Mouse (Mus musculus) limb, embryonic 12.5 days (tissue): ENCODE measurements around the gene Ccdc194. TPM values are rescaled to one million over a fixed set of nuclear protein-coding genes. Genes with fewer than 3 reads are reported as not detected.

ENCODE experiments used
- ATAC-seq: fragments of 200-750 bp; cut with Nextera tagmentation; 2 replicates; pipeline ENCODE4 v1.8.0; 2017; ENCODE audit warnings: low read depth, moderate TSS enrichment; ENCODE audit not compliant: insufficient number of reproducible peaks, insufficient read depth, low FRiP score, low TSS enrichment
- H3K27ac ChIP-seq: fragments of 300-500 bp; sonication (generic); 2 replicates; pipeline ENCODE4 v1.5.1; 2016; ENCODE audit warnings: mild to moderate bottlenecking, moderate library complexity
- H3K27me3 ChIP-seq: fragments of 300-500 bp; sonication (generic); 2 replicates; pipeline ENCODE4 v1.6.1; 2016; ENCODE audit warnings: mild to moderate bottlenecking, moderate library complexity
- H3K36me3 ChIP-seq: fragments of 300-500 bp; sonication (generic); 2 replicates; pipeline ENCODE4 v1.6.1; 2016; ENCODE audit warnings: mild to moderate bottlenecking, moderate library complexity
- H3K4me1 ChIP-seq: fragments of 300-500 bp; sonication (generic); replicated peaks from 2 replicates; pipeline ENCODE4 v1.6.1; 2016
- H3K4me2 ChIP-seq: fragments of 300-500 bp; sonication (generic); 2 replicates; pipeline ENCODE4 v1.6.1; 2016; ENCODE audit warnings: mild to moderate bottlenecking, moderate library complexity
- H3K4me3 ChIP-seq: fragments of 300-500 bp; sonication (generic); replicated peaks from 2 replicates; pipeline ENCODE4 v1.5.1; 2016; ENCODE audit warnings: mild to moderate bottlenecking
- H3K9ac ChIP-seq: fragments of 300-500 bp; sonication (generic); replicated peaks from 2 replicates; pipeline ENCODE4 v1.6.1; 2016; ENCODE audit warnings: mild to moderate bottlenecking, moderate library complexity
- H3K9me3 ChIP-seq: fragments of 300-500 bp; sonication (generic); 2 replicates; pipeline ENCODE4 v1.6.1; 2016; ENCODE audit warnings: mild to moderate bottlenecking, moderate library complexity
- WGBS: fragments of 180-500 bp; shearing (Covaris S2); methylation state at CpG from one replicate; pipeline ENCODE4 v1.1.7; 2016; 5-methylcytosine and 5-hydroxymethylcytosine counted together
- polyA plus RNA-seq: library from polyadenylated mRNA; unstranded; fragments of >200 nt; fragmentation: Nextera tagmentation; extraction: Ambion mirVana; gene quantifications from 2 replicates; pipeline ENCODE4 v1.2.1, GENCODE M21; 2016

Ccdc194 gene
- polyA plus RNA-seq, 1 experiment from 2014 or later: 0.25 TPM

DNA sequence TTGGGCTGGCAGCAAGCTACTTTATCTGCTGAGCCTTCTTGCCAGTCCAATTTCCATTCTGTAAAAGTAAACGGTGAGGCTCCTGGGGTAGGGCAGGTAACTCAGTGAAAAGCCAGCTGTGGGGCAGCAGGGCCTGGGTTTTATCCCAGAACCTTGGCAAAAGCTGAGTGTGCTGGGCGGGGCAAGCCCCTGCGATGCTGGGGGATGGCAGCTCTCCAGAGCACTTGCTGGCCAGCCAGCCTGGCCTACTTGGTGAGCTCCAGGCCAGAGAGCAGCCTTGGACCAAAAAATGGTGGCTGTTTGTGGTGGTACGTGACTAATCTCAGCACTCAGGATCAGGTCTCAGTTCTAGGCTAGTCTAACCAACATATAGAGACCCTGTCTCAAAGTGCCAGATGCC lies 19.5 kb downstream of the Ccdc194 start:
- Histone ChIP-seq H3K4me2 (no peak overlapping the region), H3K27me3 (peaks cover 59% of the 10 kb centered on the region), H3K36me3 (no peaks in the 10 kb centered on the region), H3K27ac (no peak overlapping the region), H3K4me1 (peaks cover 8% of the 10 kb centered on the region; the same call in 1 of the 2 replicates), H3K4me3 (no peak overlapping the region), H3K9ac (no peak overlapping the region), H3K9me3 (no peaks in the 10 kb centered on the region)
- WGBS: 75% methylated on average over 4 of the region's 4 CpGs
- ATAC-seq: no peak

DNA sequence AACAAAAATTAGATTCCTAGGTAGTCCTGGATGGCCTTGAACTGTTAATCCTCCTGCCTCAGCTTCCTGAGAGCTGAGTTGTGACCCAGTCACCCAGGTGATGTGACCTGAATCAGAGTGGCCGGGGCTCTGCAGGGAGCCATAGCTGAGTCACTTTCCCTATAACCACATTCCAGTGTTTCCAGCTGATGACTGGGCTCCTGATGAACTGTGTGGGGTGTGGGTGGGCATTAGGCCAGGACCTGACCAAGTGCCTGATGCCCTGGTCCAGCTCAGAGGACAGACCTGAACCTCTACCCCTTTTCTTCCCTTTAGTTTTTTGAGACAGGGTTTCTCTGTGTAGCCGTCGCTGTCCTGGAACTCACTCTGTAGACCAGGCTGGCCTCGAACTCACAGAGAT lies 20.2 kb downstream of the Ccdc194 start:
- Histone ChIP-seq H3K27ac (no peak overlapping the region), H3K4me3 (no peak overlapping the region), H3K9ac (no peak overlapping the region), H3K4me2 (no peak overlapping the region), H3K4me1 (peaks cover 8% of the 10 kb centered on the region; the same call in 1 of the 2 replicates), H3K36me3 (no peaks in the 10 kb centered on the region), H3K27me3 (peaks cover 52% of the 10 kb centered on the region), H3K9me3 (no peaks in the 10 kb centered on the region)
- WGBS: 84% methylated on average over 4 of the region's 4 CpGs
- no peak for ATAC-seq

DNA sequence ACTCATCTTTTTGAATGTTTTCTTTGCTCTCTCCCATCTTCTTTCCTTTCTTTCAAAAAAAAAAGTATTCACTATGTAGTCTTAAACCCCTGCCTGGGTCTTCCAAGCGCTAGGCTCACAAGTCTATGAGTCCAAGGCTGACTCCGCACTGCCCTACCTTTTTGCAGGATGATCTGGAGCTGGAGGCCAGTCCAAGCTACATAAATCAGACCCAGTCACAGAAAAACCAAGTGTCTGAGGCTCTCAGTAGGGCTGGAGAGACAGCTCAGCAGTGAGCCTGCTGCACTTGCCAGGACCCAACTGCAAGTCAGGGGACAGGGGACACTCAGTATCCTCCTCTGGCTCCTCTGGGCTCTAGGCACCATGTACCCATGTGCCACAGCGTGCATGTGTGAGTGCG lies 21.2 kb downstream of the Ccdc194 start:
- H3K4me2 ChIP-seq: no peak overlapping the region
- H3K27ac ChIP-seq: no peak overlapping the region
- H3K9ac ChIP-seq: no peak overlapping the region
- H3K27me3 ChIP-seq: peaks cover 42% of the 10 kb centered on the region
- no peak for ATAC-seq
- H3K4me1 ChIP-seq: peaks cover 8% of the 10 kb centered on the region
- no peaks in the 10 kb centered on the region for H3K36me3 ChIP-seq
- 78% methylated on average over 4 of the region's 4 CpGs for WGBS
- no peaks in the 10 kb centered on the region for H3K9me3 ChIP-seq
- H3K4me3 ChIP-seq: no peak overlapping the region

DNA sequence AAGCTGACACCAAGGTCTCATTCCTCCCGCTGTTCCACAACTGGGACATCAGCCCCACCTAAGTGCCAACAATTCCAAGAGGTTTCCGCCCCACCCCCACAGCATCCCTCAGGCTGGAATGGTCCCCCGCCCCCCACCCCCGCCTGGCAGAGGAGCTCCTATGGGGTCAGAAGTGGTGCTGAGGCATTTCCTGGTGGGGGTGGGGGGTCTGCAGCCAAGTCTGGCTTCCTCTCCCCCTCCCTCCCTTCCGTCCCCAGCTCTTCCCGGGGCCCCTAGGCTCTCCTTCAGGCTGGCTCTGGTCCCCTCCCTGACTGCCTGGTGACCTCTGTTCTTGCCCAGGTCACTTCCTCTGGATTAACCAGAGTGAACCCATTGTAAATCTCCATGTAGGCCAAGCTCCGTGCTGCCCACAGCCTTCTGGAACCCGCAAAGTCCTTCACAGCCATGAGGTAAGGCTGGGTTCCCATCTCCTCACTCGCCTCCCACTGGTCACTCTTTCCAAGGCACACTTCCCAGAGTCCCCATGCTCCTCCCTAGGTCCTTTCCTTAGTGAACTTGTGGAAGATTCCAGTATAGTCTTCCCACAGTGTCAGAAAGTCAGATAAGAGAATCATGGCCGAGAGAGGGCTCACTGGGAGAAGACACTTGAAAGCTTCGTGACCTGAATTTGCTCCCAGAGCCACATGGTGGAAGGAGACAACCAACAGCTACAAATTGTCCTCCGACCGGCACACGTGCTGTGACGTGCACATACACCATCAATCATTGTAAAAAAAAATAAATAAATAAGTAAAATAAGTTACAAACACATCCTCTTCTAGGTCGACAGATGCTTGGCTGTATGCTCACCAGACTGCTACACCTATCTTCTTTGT lies 26.5 kb downstream of the Ccdc194 start:
- 18% methylated on average over 16 of the region's 16 CpGs for WGBS
- Histone ChIP-seq H3K27ac (peak overlapping the region; percentile 74; the same call in 1 of the 2 replicates), H3K9me3 (no peaks in the 10 kb centered on the region), H3K4me3 (no peak overlapping the region), H3K27me3 (no peaks in the 10 kb centered on the region), H3K36me3 (peaks cover 3% of the 10 kb centered on the region; the same call in 1 of the 2 replicates), H3K4me1 (peaks cover 27% of the 10 kb centered on the region), H3K9ac (0 out of 2 replicates have a peak overlapping the region, but pooled peaks have one; percentile 19), H3K4me2 (peak overlapping the region; percentile 38)
- no peak for ATAC-seq

DNA sequence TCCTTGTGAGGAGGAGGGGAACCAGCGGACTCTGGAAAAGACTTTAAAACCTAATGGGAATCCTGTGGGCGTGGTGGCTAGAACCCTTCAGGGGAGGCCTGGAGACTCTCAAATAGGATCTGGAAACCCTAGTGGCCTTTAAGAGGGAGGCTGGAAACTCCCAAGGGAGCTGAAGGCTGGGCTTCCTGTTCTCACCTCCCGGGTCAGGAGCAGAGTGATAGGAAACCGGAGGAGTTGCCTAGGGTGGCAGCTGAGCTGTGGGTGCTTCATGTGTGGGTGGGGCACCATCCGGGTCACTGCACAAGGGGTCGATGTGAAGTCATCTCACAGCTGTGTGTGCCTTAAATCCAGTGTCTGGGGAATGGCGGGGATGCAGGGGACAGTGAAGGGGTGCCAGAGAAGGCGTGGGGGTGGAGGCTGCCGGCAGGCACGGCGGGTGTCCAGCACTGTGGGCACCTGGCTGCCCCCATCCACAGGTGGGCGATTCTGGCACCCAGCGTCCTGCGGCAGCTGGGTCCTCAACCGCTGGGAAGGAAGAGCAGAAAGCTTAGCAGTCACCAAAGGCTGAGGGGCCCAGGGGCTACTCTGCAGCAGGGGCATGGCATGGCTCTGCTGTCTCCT lies 27.5 kb downstream of the Ccdc194 start:
- no peak for ATAC-seq
- Histone ChIP-seq H3K4me1 (peaks cover 27% of the 10 kb centered on the region), H3K27me3 (no peaks in the 10 kb centered on the region), H3K4me2 (peak overlapping the region; percentile 38), H3K27ac (peak overlapping the region; percentile 74), H3K9me3 (no peaks in the 10 kb centered on the region), H3K4me3 (no peak overlapping the region), H3K9ac (0 out of 2 replicates have a peak overlapping the region, but pooled peaks have one; percentile 23), H3K36me3 (peaks cover 11% of the 10 kb centered on the region; the same call in 1 of the 2 replicates)
- WGBS: 19% methylated on average over 15 of the region's 15 CpGs

DNA sequence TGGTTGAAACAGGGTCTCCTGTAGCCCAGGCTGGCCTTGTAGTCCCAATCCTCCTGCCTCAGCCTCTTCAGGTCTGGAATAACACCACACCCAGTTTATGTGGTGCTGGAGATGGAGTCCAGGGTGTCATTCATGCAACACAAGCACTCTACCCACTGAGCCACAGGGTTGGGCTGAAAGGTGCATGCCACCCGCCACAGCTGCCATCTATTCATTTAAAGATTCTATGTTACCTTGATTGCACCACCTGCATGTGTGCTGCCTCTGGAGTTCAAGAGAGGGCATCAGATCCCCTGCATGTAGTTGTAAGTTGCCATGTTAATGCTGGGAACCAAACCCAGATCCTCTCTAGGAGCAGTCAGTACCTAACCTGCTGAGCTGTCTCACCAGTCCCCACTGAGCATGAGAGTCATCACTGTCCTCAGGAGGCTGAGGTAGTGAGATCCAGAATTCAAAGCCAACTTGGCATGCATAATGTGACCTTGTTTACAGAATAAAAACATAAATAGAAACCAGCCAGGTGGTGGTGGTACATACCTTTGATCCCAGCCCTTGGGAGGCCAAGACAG lies 28.4 kb downstream of the Ccdc194 start:
- no peak overlapping the region; the same call in 1 of the 2 replicates for H3K9ac ChIP-seq
- no peaks in the 10 kb centered on the region for H3K27me3 ChIP-seq
- peaks cover 27% of the 10 kb centered on the region for H3K4me1 ChIP-seq
- no peak overlapping the region for H3K4me3 ChIP-seq
- no peak overlapping the region for H3K4me2 ChIP-seq
- ATAC-seq: no peak
- no peaks in the 10 kb centered on the region for H3K9me3 ChIP-seq
- H3K36me3 ChIP-seq: peaks cover 19% of the 10 kb centered on the region
- WGBS: 80% methylated on average over 1 of the region's 1 CpGs
- H3K27ac ChIP-seq: no peak overlapping the region

DNA sequence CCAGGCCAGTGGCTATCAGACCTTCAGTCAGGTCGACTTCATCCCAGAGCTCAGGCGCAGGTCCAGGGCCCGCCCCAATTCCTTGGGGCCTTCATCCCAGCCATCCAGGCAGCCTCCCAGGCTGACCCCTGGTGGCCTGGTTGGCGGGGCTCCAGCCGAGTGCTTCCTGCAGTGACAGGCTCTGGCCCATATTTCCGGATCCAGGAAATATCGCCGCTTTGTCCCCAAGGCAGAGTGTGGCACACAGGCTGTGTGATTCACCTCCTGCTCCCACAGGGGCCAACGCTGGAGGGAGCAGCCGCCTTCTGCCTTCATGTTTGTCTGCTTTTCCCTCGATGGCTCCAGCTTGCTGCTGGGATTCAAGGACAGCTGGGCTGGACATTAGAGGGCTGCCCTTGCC lies 29.0 kb downstream of the Ccdc194 start:
- Histone ChIP-seq H3K9ac (no peak overlapping the region), H3K27me3 (no peaks in the 10 kb centered on the region), H3K4me3 (no peak overlapping the region), H3K4me1 (peaks cover 27% of the 10 kb centered on the region), H3K27ac (no peak overlapping the region), H3K36me3 (peaks cover 26% of the 10 kb centered on the region), H3K4me2 (no peak overlapping the region), H3K9me3 (no peaks in the 10 kb centered on the region)
- ATAC-seq: no peak
- WGBS: 33% methylated on average over 11 of the region's 11 CpGs

DNA sequence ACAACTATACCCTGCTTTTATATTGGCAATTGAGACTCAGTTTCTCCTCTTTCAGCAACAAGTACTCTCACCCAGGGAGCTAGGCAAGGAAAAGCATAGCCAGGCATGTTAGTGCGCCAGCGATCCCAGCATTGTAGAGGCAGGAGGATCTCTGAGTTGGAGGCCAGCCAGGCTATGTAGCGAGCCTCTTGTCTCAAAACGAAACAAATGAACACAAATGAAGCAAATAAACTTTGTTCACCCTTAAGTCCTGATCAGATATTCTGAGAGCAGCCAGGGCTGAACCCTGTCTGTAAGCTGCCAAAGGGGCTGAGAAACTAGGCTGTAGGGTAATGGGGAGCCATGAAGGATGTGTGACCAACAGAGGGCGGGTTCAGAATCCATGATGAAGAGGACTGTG lies 29.7 kb downstream of the Ccdc194 start:
- Histone ChIP-seq H3K27ac (no peak overlapping the region), H3K4me1 (peaks cover 27% of the 10 kb centered on the region), H3K9ac (no peak overlapping the region), H3K4me2 (no peak overlapping the region), H3K27me3 (no peaks in the 10 kb centered on the region), H3K9me3 (no peaks in the 10 kb centered on the region), H3K4me3 (no peak overlapping the region), H3K36me3 (peaks cover 33% of the 10 kb centered on the region)
- 92% methylated on average over 5 of the region's 5 CpGs for WGBS
- ATAC-seq: no peak

DNA sequence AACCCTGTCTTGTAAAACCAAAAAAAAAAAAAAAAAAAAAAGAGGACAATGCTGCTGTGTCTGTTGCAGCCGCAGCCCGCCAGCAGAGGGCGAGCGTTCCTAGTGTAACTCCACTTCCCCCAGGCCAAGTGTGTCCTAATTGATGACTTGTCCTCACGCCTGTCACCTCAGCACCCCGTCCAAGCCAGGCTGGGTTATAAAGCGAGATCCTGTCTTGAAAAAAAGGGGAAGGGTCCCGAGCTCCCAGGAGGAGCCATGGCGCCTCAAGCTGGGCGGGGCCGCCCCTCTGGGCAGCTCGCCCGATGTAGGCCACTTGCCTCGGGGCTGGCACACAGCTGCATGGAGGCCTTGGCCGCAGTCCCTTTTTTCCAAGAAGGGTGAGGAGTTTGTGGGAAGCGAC lies 30.5 kb downstream of the Ccdc194 start:
- Histone ChIP-seq H3K4me2 (no peak overlapping the region), H3K9me3 (no peaks in the 10 kb centered on the region), H3K9ac (no peak overlapping the region), H3K36me3 (peaks cover 40% of the 10 kb centered on the region), H3K27me3 (no peaks in the 10 kb centered on the region), H3K27ac (no peak overlapping the region), H3K4me3 (no peak overlapping the region), H3K4me1 (peaks cover 28% of the 10 kb centered on the region)
- ATAC-seq: peak; percentile 61
- WGBS: 23% methylated on average over 16 of the region's 16 CpGs

DNA sequence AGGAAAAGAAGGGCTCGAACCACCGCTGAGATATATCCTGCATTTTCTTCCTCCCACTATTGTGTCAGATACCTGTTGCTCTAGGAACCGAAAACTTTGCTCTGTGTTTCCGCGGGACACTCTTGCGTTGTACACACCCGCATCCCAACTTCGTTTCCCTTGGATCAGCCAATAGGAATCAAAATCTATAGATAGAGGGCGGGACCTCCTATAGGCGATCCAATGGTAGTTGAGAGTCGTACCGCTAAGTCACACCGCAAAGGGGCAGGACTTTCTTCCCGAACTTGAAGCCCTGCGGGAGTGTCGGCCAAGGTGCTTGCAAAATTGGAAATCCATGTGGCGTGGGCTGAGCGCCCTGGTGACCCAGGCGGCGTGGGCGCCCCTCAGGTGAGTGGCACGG lies 37.1 kb downstream of the Ccdc194 start:
- H3K4me2 ChIP-seq: peak overlapping the region; percentile 99
- H3K4me3 ChIP-seq: peak overlapping the region; percentile 71
- H3K4me1 ChIP-seq: peaks cover 28% of the 10 kb centered on the region
- no peaks in the 10 kb centered on the region for H3K27me3 ChIP-seq
- 0% methylated on average over 22 of the region's 22 CpGs for WGBS
- peaks cover 45% of the 10 kb centered on the region for H3K36me3 ChIP-seq
- peak; percentile 46 for ATAC-seq
- peak overlapping the region; percentile 93 for H3K27ac ChIP-seq
- peak overlapping the region; percentile 83 for H3K9ac ChIP-seq
- no peaks in the 10 kb centered on the region for H3K9me3 ChIP-seq
